Mouse (Mus musculus) lung, embryonic 16.5 days (tissue): ENCODE data around the gene Pdlim5. TPM values are rescaled to one million over a fixed set of nuclear protein-coding genes. Genes with fewer than 3 reads are reported as not detected.

Experiments used
- ATAC-seq: fragments of 200-750 bp; cut with Nextera tagmentation; 2 replicates; pipeline ENCODE4 v1.8.0; 2017; ENCODE audit warnings: low read depth, mild to moderate bottlenecking, moderate library complexity
- H3K27ac ChIP-seq: fragments of 300-500 bp; sonication (generic); 2 replicates; pipeline ENCODE4 v1.5.1; 2014; ENCODE audit warnings: mild to moderate bottlenecking, control low read depth, low read length
- H3K27me3 ChIP-seq: fragments of 300-500 bp; sonication (generic); 2 replicates; pipeline ENCODE4 v1.6.1; 2014; ENCODE audit warnings: low read depth, low read length, mixed read lengths; ENCODE audit not compliant: control insufficient read depth, insufficient read depth
- H3K36me3 ChIP-seq: fragments of 300-500 bp; sonication (generic); 2 replicates; pipeline ENCODE4 v1.6.1; 2014; ENCODE audit warnings: low read length; ENCODE audit not compliant: control insufficient read depth, insufficient read depth
- H3K4me1 ChIP-seq: fragments of 300-500 bp; sonication (generic); replicated peaks from 2 replicates; pipeline ENCODE4 v1.6.1; 2014; ENCODE audit warnings: low read length, mixed read lengths; ENCODE audit not compliant: control insufficient read depth, insufficient read depth
- H3K4me2 ChIP-seq: fragments of 300-500 bp; sonication (generic); 2 replicates; pipeline ENCODE4 v1.6.1; 2014; ENCODE audit warnings: low read depth, low read length, control low read depth
- H3K4me3 ChIP-seq: fragments of 300-500 bp; sonication (generic); 2 replicates; pipeline ENCODE4 v1.5.1; 2014; ENCODE audit warnings: mild to moderate bottlenecking, low read length, control low read depth
- H3K9ac ChIP-seq: fragments of 300-500 bp; sonication (generic); 2 replicates; pipeline ENCODE4 v1.6.1; 2014; ENCODE audit warnings: low read length, control low read depth
- H3K9me3 ChIP-seq: fragments of 300-500 bp; sonication (generic); 2 replicates; pipeline ENCODE4 v1.6.1; 2016; ENCODE audit warnings: low read length; ENCODE audit not compliant: control insufficient read depth
- WGBS: fragments of 180-500 bp; shearing (Covaris S2); extraction: QIAGEN DNeasy Blood & Tissue Kit; methylation state at CpG from one replicate; pipeline ENCODE4 v1.1.7; 2014; 5-methylcytosine and 5-hydroxymethylcytosine counted together
- polyA plus RNA-seq: library from polyadenylated mRNA; unstranded; fragments of >200 nt; fragmentation: Nextera tagmentation; extraction: Ambion mirVana; gene quantifications from 2 replicates; pipeline ENCODE4 v1.2.1, GENCODE M21; 2015

The Pdlim5 gene
- polyA plus RNA-seq, 1 experiment from 2014 or later = 28.3 TPM

GRCm38 (mm10) chr3:142243263-142243662, 152.2 kb downstream of the Pdlim5 start:
- ATAC-seq = no peak
- H3K4me2 ChIP-seq = no peak overlapping the region
- H3K4me3 ChIP-seq = no peak overlapping the region
- no peaks in the 10 kb centered on the region for H3K36me3 ChIP-seq
- no peaks in the 10 kb centered on the region for H3K9me3 ChIP-seq
- no peak overlapping the region for H3K27ac ChIP-seq
- H3K27me3 ChIP-seq = no peaks in the 10 kb centered on the region
- 80% methylated on average over 5 of the region's 5 CpGs for WGBS
- H3K9ac ChIP-seq = no peak overlapping the region
- no peaks in the 10 kb centered on the region for H3K4me1 ChIP-seq

- no peak overlapping the region for H3K4me3 ChIP-seq
- H3K27me3 ChIP-seq = no peaks in the 10 kb centered on the region
- no peak for ATAC-seq
- H3K9me3 ChIP-seq = no peaks in the 10 kb centered on the region
- no peak overlapping the region for H3K4me2 ChIP-seq
- H3K9ac ChIP-seq = no peak overlapping the region
- H3K4me1 ChIP-seq = no peaks in the 10 kb centered on the region
- H3K36me3 ChIP-seq = no peaks in the 10 kb centered on the region
- H3K27ac ChIP-seq = no peak overlapping the region
- WGBS = 89% methylated on average over 2 of the region's 2 CpGs
Observed at GRCm38 (mm10) chr3:142239298-142239697, 156.2 kb downstream of the Pdlim5 start.

- no peak for ATAC-seq
- H3K9ac ChIP-seq = no peak overlapping the region
- H3K9me3 ChIP-seq = no peaks in the 10 kb centered on the region
- H3K4me1 ChIP-seq = no peaks in the 10 kb centered on the region
- no peak overlapping the region for H3K4me3 ChIP-seq
- H3K36me3 ChIP-seq = no peaks in the 10 kb centered on the region
- H3K27ac ChIP-seq = no peak overlapping the region
- no peaks in the 10 kb centered on the region for H3K27me3 ChIP-seq
- 84% methylated on average over 10 of the region's 10 CpGs for WGBS
- H3K4me2 ChIP-seq = no peak overlapping the region
Observed at GRCm38 (mm10) chr3:142238260-142239046, 157.0 kb downstream of the Pdlim5 start.

GRCm38 (mm10) chr3:142237621-142238020, 157.9 kb downstream of the Pdlim5 start:
- 82% methylated on average over 5 of the region's 5 CpGs for WGBS
- H3K4me3 ChIP-seq = no peak overlapping the region
- no peaks in the 10 kb centered on the region for H3K36me3 ChIP-seq
- no peak for ATAC-seq
- no peaks in the 10 kb centered on the region for H3K27me3 ChIP-seq
- no peak overlapping the region for H3K27ac ChIP-seq
- H3K4me1 ChIP-seq = no peaks in the 10 kb centered on the region
- no peak overlapping the region for H3K4me2 ChIP-seq
- H3K9ac ChIP-seq = no peak overlapping the region
- no peaks in the 10 kb centered on the region for H3K9me3 ChIP-seq

GRCm38 (mm10) chr3:142233606-142234465, 161.7 kb downstream of the Pdlim5 start:
- 85% methylated on average over 16 of the region's 16 CpGs for WGBS
- Histone ChIP-seq H3K4me1 (no peaks in the 10 kb centered on the region), H3K27me3 (no peaks in the 10 kb centered on the region), H3K36me3 (no peaks in the 10 kb centered on the region), H3K4me3 (no peak overlapping the region), H3K27ac (no peak overlapping the region), H3K9ac (no peak overlapping the region), H3K4me2 (no peak overlapping the region), H3K9me3 (no peaks in the 10 kb centered on the region)
- ATAC-seq = no peak

GRCm38 (mm10) chr3:142228665-142229064, 166.8 kb downstream of the Pdlim5 start:
- no peak for ATAC-seq
- no peaks in the 10 kb centered on the region for H3K4me1 ChIP-seq
- H3K4me3 ChIP-seq = no peak overlapping the region
- no peak overlapping the region for H3K4me2 ChIP-seq
- H3K9me3 ChIP-seq = no peaks in the 10 kb centered on the region
- H3K9ac ChIP-seq = no peak overlapping the region
- H3K36me3 ChIP-seq = no peaks in the 10 kb centered on the region
- WGBS = 83% methylated on average over 7 of the region's 7 CpGs
- H3K27me3 ChIP-seq = no peaks in the 10 kb centered on the region
- no peak overlapping the region for H3K27ac ChIP-seq

- no peaks in the 10 kb centered on the region for H3K27me3 ChIP-seq
- H3K4me1 ChIP-seq = no peaks in the 10 kb centered on the region
- no peak overlapping the region for H3K27ac ChIP-seq
- H3K9me3 ChIP-seq = no peaks in the 10 kb centered on the region
- H3K36me3 ChIP-seq = no peaks in the 10 kb centered on the region
- 83% methylated on average over 7 of the region's 7 CpGs for whole genome bisulfite sequencing
- no peak overlapping the region for H3K4me2 ChIP-seq
- H3K9ac ChIP-seq = no peak overlapping the region
- no peak for ATAC-seq
- no peak overlapping the region for H3K4me3 ChIP-seq
Observed at GRCm38 (mm10) chr3:142222471-142223103, 172.9 kb downstream of the Pdlim5 start.

DNA sequence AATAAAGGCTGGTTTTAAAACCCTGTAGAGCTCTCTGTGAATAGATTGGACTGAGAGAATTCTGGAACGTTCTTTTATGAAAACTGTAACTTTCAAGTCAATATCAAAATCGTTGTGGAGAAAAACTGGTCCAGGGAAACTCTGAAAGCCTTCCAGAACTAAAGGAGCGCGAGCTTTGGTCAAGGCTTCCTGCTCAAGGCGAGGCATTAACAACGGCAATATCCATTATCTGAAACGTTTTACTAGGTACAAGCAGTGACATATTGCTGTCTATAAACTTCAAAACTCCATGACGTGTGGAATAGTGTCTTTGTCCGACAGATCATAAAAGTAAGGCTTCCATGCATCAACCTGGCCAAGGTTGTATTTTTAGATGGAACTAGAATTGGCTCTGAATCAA, 175.6 kb downstream of the Pdlim5 start:
- no peaks in the 10 kb centered on the region for H3K9me3 ChIP-seq
- no peak overlapping the region for H3K4me3 ChIP-seq
- no peak overlapping the region for H3K4me2 ChIP-seq
- H3K27ac ChIP-seq = no peak overlapping the region
- H3K9ac ChIP-seq = no peak overlapping the region
- 88% methylated on average over 9 of the region's 9 CpGs for WGBS
- H3K36me3 ChIP-seq = no peaks in the 10 kb centered on the region
- no peaks in the 10 kb centered on the region for H3K27me3 ChIP-seq
- no peaks in the 10 kb centered on the region for H3K4me1 ChIP-seq
- ATAC-seq = no peak

DNA sequence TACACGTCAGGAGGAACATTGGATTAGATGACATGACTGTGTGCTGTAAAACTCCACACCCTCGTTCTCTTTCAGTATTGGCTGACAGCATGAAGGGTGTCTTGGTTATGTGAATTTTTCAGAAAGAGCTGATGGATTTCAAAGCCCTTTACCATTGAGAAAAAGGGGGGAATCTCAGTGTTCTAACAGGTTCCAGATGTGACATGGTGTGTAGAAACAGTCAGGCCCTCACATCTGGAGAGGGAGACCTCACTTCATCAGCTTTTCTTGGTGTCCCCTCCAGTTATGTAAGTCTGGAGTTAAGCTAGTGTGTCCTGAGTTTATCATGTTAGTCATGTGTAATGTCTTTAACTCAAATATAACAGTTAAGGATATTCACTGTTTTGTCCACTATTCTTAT, 182.7 kb downstream of the Pdlim5 start:
- H3K4me3 ChIP-seq = no peak overlapping the region
- ATAC-seq = no peak
- no peaks in the 10 kb centered on the region for H3K36me3 ChIP-seq
- WGBS = 42% methylated on average over 2 of the region's 2 CpGs
- H3K27me3 ChIP-seq = no peaks in the 10 kb centered on the region
- no peak overlapping the region for H3K27ac ChIP-seq
- H3K9ac ChIP-seq = no peak overlapping the region
- no peak overlapping the region for H3K4me2 ChIP-seq
- H3K9me3 ChIP-seq = no peaks in the 10 kb centered on the region
- H3K4me1 ChIP-seq = no peaks in the 10 kb centered on the region
